Mouse (Mus musculus) liver, adult 2 months (tissue): ENCODE results near the gene Ppp1r15b. TPM values are rescaled to one million over a fixed set of nuclear protein-coding genes. Genes with fewer than 3 reads are reported as not detected.

Experiments used
- DNase-seq: peaks from one replicate; pipeline ENCODE4 v3.0.0-alpha.2; 2011; ENCODE audit warnings: low read depth, low spot score; ENCODE audit errors: extremely low read depth
- H3K27ac ChIP-seq: fragments of 200-500 bp; replicated peaks from 2 replicates; pipeline ENCODE4 v1.5.1; 2012; ENCODE audit warnings: low read depth, mild to moderate bottlenecking, control low read depth, inconsistent platforms, low read length; ENCODE audit not compliant: insufficient read depth
- H3K27me3 ChIP-seq: fragments of 200-500 bp; 2 replicates; pipeline ENCODE4 v1.6.1; 2012; ENCODE audit warnings: mild to moderate bottlenecking, moderate library complexity, low read length, inconsistent platforms; ENCODE audit not compliant: control insufficient read depth, insufficient read depth
- H3K36me3 ChIP-seq: fragments of 200-500 bp; 2 replicates; pipeline ENCODE4 v1.6.1; 2012; ENCODE audit warnings: low read length, inconsistent platforms; ENCODE audit not compliant: control insufficient read depth, insufficient read depth
- H3K4me1 ChIP-seq: fragments of 200-500 bp; 2 replicates; pipeline ENCODE4 v1.6.1; 2011; ENCODE audit warnings: low read length; ENCODE audit not compliant: control insufficient read depth, insufficient read depth
- H3K4me3 ChIP-seq: fragments of 200-500 bp; 2 replicates; pipeline ENCODE4 v1.5.1; 2011; ENCODE audit warnings: low read depth, mild to moderate bottlenecking, control low read depth, low read length, moderate library complexity; ENCODE audit not compliant: insufficient read depth
- H3K79me2 ChIP-seq: fragments of 200-500 bp; 2 replicates; pipeline ENCODE4 v1.6.1; 2012; ENCODE audit warnings: inconsistent platforms, mild to moderate bottlenecking, low read length, moderate library complexity; ENCODE audit not compliant: control insufficient read depth, insufficient read depth
- H3K9ac ChIP-seq: fragments of 200-500 bp; 2 replicates; pipeline ENCODE4 v1.6.1; 2012; ENCODE audit warnings: low read depth, mild to moderate bottlenecking, control low read depth, inconsistent platforms, low read length
- CTCF ChIP-seq: fragments of 200-500 bp; IDR thresholded peaks from 2 replicates; pipeline ENCODE4 v1.5.1; 2011; ENCODE audit warnings: low read depth, low read length, control low read depth
- POLR2A ChIP-seq: fragments of 200-500 bp; IDR thresholded peaks from 2 replicates; pipeline ENCODE4 v1.6.1; 2011; ENCODE audit warnings: low read length, control low read depth; ENCODE audit not compliant: insufficient read depth; ENCODE audit errors: extremely low read depth
- WGBS: fragments of 180-500 bp; shearing (Covaris S2); methylation state at CpG from one replicate; pipeline ENCODE4 v1.1.7; 2018; 5-methylcytosine and 5-hydroxymethylcytosine counted together
- polyA plus RNA-seq: library from polyadenylated mRNA; depleted of rRNA; stranded (reverse); fragments of >200 nt; gene quantifications from 2 replicates; pipeline ENCODE4 v1.2.3, GENCODE M21; 2012
- total RNA-seq: library from RNA; depleted of rRNA; stranded (reverse); fragments of >200 nt; gene quantifications from 2 replicates; pipeline ENCODE4 v1.2.3, GENCODE M21; 2014

Ppp1r15b gene
- total and polyA plus RNA-seq, 2 experiments, result 24.0 to 43.3 TPM

- Histone ChIP-seq H3K79me2 (no peaks in the 10 kb centered on the region), H3K27me3 (no peaks in the 10 kb centered on the region), H3K4me3 (no peak overlapping the region), H3K36me3 (no peaks in the 10 kb centered on the region), H3K9ac (no peak overlapping the region), H3K27ac (no peak overlapping the region), H3K4me1 (no peaks in the 10 kb centered on the region)
- WGBS, result 96% methylated on average over 3 of the region's 3 CpGs
- TF ChIP-seq CTCF, result no peak
- no peak for TF ChIP-seq POLR2A
- DNase-seq, result no peak
These were observed 21.3 kb downstream of the Ppp1r15b start for GRCm38 (mm10) chr1:133152213-133152612.

DNA sequence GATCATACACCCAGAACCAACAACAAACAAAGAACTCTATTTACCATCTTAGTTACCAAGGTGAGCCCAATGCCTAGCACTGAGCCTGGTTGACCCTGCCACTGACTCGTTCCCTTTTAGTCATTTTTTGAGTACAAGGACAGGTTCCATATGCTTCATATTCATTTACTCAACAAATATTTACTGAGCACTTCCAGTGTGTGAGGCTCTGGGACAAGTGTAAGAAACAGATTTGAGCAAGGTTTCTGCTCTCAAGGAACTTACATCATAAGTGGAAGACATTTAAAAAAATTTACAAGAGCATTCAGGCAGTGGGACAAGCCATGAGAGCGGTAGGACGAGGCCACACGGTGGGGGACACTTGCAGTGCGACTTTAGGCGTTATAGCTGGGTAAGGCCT is 24.3 kb downstream of the Ppp1r15b start:
- no peak for TF ChIP-seq POLR2A
- no peak for TF ChIP-seq CTCF
- Histone ChIP-seq H3K4me1 (no peaks in the 10 kb centered on the region), H3K27ac (no peak overlapping the region), H3K9ac (no peak overlapping the region), H3K79me2 (no peaks in the 10 kb centered on the region), H3K27me3 (no peaks in the 10 kb centered on the region), H3K4me3 (no peak overlapping the region), H3K36me3 (no peaks in the 10 kb centered on the region)
- no peak for DNase-seq
- WGBS, result 89% methylated on average over 6 of the region's 6 CpGs

- Histone ChIP-seq H3K4me1 (no peaks in the 10 kb centered on the region), H3K9ac (no peak overlapping the region), H3K4me3 (no peak overlapping the region), H3K79me2 (no peaks in the 10 kb centered on the region), H3K27ac (no peak overlapping the region), H3K36me3 (no peaks in the 10 kb centered on the region), H3K27me3 (peaks cover 6% of the 10 kb centered on the region; the same call in 1 of the 2 replicates)
- 56% methylated on average over 7 of the region's 7 CpGs for WGBS
- TF ChIP-seq CTCF (no peak), POLR2A (no peak)
- DNase-seq, result no peak
These were observed 28.2 kb downstream of the Ppp1r15b start for GRCm38 (mm10) chr1:133159128-133159564.

- no peak overlapping the region for H3K27ac ChIP-seq
- TF ChIP-seq CTCF, result no peak
- no peak for TF ChIP-seq POLR2A
These were observed 30.6 kb downstream of the Ppp1r15b start for GRCm38 (mm10) chr1:133161559-133161958.

GRCm38 (mm10) chr1:133162046-133162445 is 31.1 kb downstream of the Ppp1r15b start:
- Histone ChIP-seq H3K36me3 (no peaks in the 10 kb centered on the region), H3K27ac (no peak overlapping the region), H3K4me3 (no peak overlapping the region), H3K9ac (no peak overlapping the region), H3K79me2 (no peaks in the 10 kb centered on the region), H3K4me1 (no peaks in the 10 kb centered on the region), H3K27me3 (peaks cover 7% of the 10 kb centered on the region)
- 67% methylated on average over 10 of the region's 10 CpGs for WGBS
- no peak for DNase-seq
- TF ChIP-seq CTCF (no peak), POLR2A (no peak)

More at GRCm38 (mm10) chr1:133161559-133161958, 30.6 kb downstream of the Ppp1r15b start:
- Histone ChIP-seq H3K4me1 (no peaks in the 10 kb centered on the region), H3K79me2 (no peaks in the 10 kb centered on the region), H3K36me3 (no peaks in the 10 kb centered on the region), H3K9ac (no peak overlapping the region), H3K4me3 (no peak overlapping the region), H3K27me3 (peaks cover 7% of the 10 kb centered on the region)
- 50% methylated on average over 4 of the region's 4 CpGs for WGBS
- no peak for DNase-seq

GRCm38 (mm10) chr1:133162981-133163380 is 32.0 kb downstream of the Ppp1r15b start:
- H3K36me3 ChIP-seq, result no peaks in the 10 kb centered on the region
- DNase-seq, result no peak
- H3K79me2 ChIP-seq, result no peaks in the 10 kb centered on the region
- TF ChIP-seq CTCF (no peak), POLR2A (no peak)
- no peaks in the 10 kb centered on the region for H3K4me1 ChIP-seq
- no peak overlapping the region for H3K9ac ChIP-seq
- no peak overlapping the region for H3K4me3 ChIP-seq
- no peak overlapping the region for H3K27ac ChIP-seq
- peaks cover 7% of the 10 kb centered on the region for H3K27me3 ChIP-seq
- 54% methylated on average over 8 of the region's 8 CpGs for WGBS
